Mouse (Mus musculus) CH12.LX (cell line): Measurements from ENCODE around the gene Cadm1.

ENCODE experiments used
- BHLHE40 ChIP-seq: IDR thresholded peaks from 2 replicates; pipeline ENCODE4 v1.6.1; 2011; ENCODE audit warnings: mild to moderate bottlenecking, low read depth, low read length, improper control_type of control experiment
- CTCF ChIP-seq, 2 experiments: IDR thresholded peaks in 1 of 2; conservative IDR thresholded peaks in 1 of 2; 2 replicates each; pipeline ENCODE4 v1.5.1; 2011 to 2012; ENCODE audit warnings: low read depth in 2 of 2, low read length in 2 of 2, improper control_type of control experiment in 1 of 2, inconsistent platforms in 1 of 2, mild to moderate bottlenecking in 1 of 2, moderate library complexity in 1 of 2
- E2F4 ChIP-seq: IDR thresholded peaks from 2 replicates; pipeline ENCODE4 v1.6.1; 2011; ENCODE audit warnings: low read depth, low read length, improper control_type of control experiment; ENCODE audit not compliant: insufficient replicate concordance
- EP300 ChIP-seq: IDR thresholded peaks from 2 replicates; pipeline ENCODE4 v1.6.1; 2011; ENCODE audit warnings: low read length, improper control_type of control experiment
- GABPA ChIP-seq: IDR thresholded peaks from 2 replicates; pipeline ENCODE4 v1.6.1; 2012; ENCODE audit warnings: low read depth, low read length, improper control_type of control experiment, inconsistent platforms; ENCODE audit not compliant: insufficient replicate concordance
- HCFC1 ChIP-seq: IDR thresholded peaks from 2 replicates; pipeline ENCODE4 v1.6.1; 2012; ENCODE audit warnings: low read depth, mild to moderate bottlenecking, inconsistent platforms, low read length, improper control_type of control experiment
- JUND ChIP-seq: conservative IDR thresholded peaks from 2 replicates; pipeline ENCODE4 v1.6.1; 2011; ENCODE audit warnings: low read depth, low read length, improper control_type of control experiment
- MEF2A ChIP-seq: IDR thresholded peaks from 2 replicates; pipeline ENCODE4 v1.6.1; 2014; ENCODE audit warnings: low read depth, mild to moderate bottlenecking, inconsistent platforms, low read length, improper control_type of control experiment, borderline replicate concordance
- POLR2A ChIP-seq: IDR thresholded peaks from 2 replicates; pipeline ENCODE4 v1.6.1; 2011; ENCODE audit warnings: low read depth, mild to moderate bottlenecking, improper control_type of control experiment, low read length
- POLR2AphosphoS2 ChIP-seq: IDR thresholded peaks from 2 replicates; pipeline ENCODE4 v1.6.1; 2011; ENCODE audit warnings: low read depth, low read length, improper control_type of control experiment
- TCF12 ChIP-seq: IDR thresholded peaks from 2 replicates; pipeline ENCODE4 v1.6.1; 2014; ENCODE audit warnings: low read depth, mild to moderate bottlenecking, inconsistent platforms, low read length, improper control_type of control experiment
- USF1 ChIP-seq: IDR thresholded peaks from 2 replicates; pipeline ENCODE4 v1.6.1; 2014; ENCODE audit warnings: low read depth, mild to moderate bottlenecking, inconsistent platforms, low read length, improper control_type of control experiment
- ZKSCAN1 ChIP-seq: IDR thresholded peaks from 2 replicates; pipeline ENCODE4 v1.6.1; 2012; ENCODE audit warnings: low read depth, inconsistent platforms, low read length, improper control_type of control experiment, borderline replicate concordance
- ZNF384 ChIP-seq: IDR thresholded peaks from 2 replicates; pipeline ENCODE4 v1.6.1; 2012; ENCODE audit warnings: low read depth, low read length, improper control_type of control experiment, inconsistent platforms

DNA sequence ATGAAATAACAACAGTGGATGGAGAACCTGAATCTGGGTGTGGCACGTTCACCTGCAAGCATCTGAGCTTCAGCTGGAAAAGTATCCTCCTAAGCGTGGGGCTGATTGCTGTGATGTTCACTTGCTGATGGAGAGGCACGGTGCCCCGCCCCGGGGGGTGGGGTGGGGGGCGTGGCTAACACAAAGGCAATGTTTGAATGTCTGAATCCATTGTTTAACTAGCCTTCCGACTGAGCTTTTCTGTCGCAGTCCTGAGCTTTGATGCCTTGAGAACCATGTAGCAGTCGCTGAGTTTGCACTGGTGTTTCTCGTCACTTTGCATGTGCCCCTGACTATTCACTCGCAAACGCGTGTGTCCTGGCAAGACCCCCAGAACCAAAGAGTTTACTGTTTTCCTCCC lies 298.8 kb downstream of the Cadm1 start:
- TF ChIP-seq ZNF384 (no peak), HCFC1 (no peak), USF1 (no peak), CTCF (conservative IDR thresholded peaks at IDR 0.05 in 1 of 2, IDR thresholded peaks at IDR 0.05 in 1 of 2; ENCODE audit: low read depth in 2 of 2, low read length in 2 of 2) (no peak), POLR2A (no peak), JUND (no peak), MEF2A (no peak), E2F4 (no peak), EP300 (no peak), GABPA (no peak), ZKSCAN1 (no peak), POLR2AphosphoS2 (no peak), BHLHE40 (no peak), TCF12 (no peak)
